Mouse (Mus musculus) C2C12 (cell line): ENCODE measurements around the gene Hal.

Source experiments
- CTCF ChIP-seq: IDR thresholded peaks from one replicate; pipeline ENCODE4 v1.5.1; 2011; ENCODE audit not compliant: control insufficient read depth, insufficient read depth, insufficient read length
- FOSL1 ChIP-seq: IDR thresholded peaks from one replicate; pipeline ENCODE4 v1.8.0; 2011; ENCODE audit warnings: mild to moderate bottlenecking, low read length; ENCODE audit not compliant: poor library complexity, insufficient read depth, severe bottlenecking
- MYOD1 ChIP-seq: IDR thresholded peaks from one replicate; pipeline ENCODE4 v1.6.1; 2011; ENCODE audit warnings: low read depth; ENCODE audit not compliant: control insufficient read depth, insufficient read length

- TF ChIP-seq CTCF (no peak), MYOD1 (no peak), FOSL1 (no peak)
Measured at GRCm38 (mm10) chr10:93520994-93521393, 32.4 kb downstream of the Hal start.
